Mouse (Mus musculus) ES-Bruce4 (cell line): ENCODE measurements around the gene Macrod2.

Experiments
- CTCF ChIP-seq: IDR thresholded peaks from one replicate; pipeline ENCODE4 v1.8.1; 2011; ENCODE audit warnings: low read depth, low read length
- EP300 ChIP-seq: IDR thresholded peaks from 2 replicates; pipeline ENCODE4 v1.6.1; 2011; ENCODE audit warnings: low read depth, low read length; ENCODE audit not compliant: insufficient read depth
- POLR2A ChIP-seq: IDR thresholded peaks from one replicate; pipeline ENCODE4 v1.8.1; 2011; ENCODE audit warnings: low read length; ENCODE audit not compliant: insufficient read depth

DNA sequence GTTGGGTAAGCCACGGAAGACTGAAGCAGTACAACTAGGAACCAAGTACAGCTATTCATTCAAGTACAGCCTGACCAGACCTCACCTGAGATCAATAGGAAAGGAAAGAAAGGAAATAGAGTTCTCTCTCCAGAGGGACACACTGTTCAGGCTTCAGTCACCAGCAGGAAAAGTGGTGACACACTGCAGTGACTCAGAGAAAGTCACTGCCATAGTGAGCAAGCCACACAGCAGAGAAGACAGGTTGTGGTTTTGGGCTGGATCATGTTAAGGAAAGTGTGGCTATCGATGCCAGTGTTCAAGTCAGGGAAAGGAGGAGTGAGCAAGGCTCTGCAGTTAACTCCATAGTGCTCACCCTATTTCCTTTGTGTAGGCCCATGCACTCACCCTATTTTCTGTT is 1405.8 kb downstream of the Macrod2 start:
- TF ChIP-seq POLR2A (no peak), CTCF (no peak), EP300 (no peak)
